Mouse (Mus musculus) cerebellum, postnatal 10 days (tissue): ENCODE results near the gene Rps6kc1.

Experiments used
- DNase-seq, 2 experiments: peaks; one replicate each; pipeline ENCODE4 v3.0.0; 2021; ENCODE audit warnings: mixed read lengths in 2 of 2

Gene Rps6kc1

DNA sequence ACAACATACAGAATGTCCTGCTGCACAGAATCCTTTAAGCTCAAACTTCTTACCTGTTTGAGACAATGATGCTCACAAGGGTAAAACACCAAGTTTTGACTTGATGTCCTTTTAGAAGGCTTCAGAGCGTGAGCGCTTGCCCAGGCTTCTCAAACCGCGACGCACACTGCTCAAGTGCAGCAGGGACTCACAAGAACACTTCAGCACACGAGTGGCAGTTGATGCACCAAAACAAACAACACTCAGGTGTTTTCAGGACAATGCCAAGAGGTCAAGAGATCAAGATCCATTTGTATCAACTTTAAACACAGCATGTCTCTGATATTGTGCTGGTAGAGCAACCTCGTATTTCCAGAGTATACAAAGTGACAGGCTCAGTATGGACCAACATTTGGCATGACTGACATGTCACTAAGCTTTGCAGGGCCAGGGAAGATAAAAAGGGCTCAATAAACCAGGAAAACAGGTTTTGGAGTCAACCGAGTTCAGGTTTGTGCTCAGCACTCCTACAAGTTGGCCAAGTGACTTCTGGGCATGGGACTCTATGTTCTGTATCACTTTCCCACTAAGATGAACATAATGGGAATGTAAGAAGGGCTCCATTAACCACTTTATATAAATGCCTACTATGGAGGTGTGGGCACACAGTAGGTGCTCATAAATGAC is 78.5 kb downstream of the Rps6kc1 start:
- no peak for DNase-seq

DNA sequence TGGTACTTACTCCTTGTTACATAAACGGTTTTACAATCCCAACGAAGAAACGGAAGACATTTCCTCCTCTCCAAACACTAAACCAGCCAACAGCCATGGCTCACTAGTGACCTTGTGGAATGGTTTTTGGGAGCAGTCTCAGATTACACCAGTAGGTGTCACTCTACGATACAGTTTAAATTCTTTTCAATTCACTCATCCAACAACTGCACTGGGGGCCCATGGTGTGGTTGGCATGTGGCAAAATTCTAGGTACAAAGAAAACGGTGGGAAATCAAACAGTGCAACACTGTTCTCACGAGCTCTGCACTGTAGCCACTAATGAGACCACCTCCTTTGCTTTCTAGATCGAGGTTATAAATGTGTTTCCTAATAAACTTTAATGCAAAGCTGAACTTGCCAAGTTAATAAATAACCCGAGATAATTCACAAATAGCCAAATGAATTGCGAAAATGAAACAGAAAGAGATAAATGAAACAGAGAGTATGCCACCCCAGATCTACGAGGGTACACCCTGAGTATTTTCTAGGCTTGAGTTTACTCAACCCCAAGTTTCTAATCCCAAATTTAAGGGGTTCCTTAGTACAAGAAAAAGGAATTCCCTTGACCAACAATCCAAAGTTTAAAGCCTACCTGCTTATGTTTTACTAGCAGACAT is 79.6 kb downstream of the Rps6kc1 start:
- peak; percentile 84 to 88 for DNase-seq

DNA sequence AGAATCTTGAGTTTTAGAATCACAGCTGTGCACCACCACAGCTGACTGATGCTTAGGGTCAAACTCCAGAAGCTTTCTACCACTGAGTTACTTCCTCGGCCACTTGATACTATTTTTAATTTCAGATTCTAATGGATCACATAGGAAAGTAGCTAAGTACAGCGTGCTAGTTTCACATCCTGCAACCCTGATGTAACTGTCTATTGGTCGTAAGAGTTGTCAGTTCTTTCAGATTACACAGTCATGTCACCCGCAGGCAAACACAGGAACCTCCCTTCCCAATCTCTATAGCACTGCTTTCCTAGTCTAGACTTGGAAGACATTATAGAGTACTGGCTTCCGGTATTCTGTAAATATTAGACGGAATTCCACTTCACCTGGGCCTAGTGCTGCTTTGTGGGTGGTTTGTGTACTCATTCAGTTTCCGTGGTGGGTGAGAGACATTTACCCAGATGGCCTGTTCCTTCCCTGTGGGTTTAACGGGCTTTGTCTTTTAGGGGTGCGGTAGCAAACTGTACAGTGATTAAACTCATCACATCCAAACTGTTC is 85.0 kb downstream of the Rps6kc1 start:
- DNase-seq: no peak

DNA sequence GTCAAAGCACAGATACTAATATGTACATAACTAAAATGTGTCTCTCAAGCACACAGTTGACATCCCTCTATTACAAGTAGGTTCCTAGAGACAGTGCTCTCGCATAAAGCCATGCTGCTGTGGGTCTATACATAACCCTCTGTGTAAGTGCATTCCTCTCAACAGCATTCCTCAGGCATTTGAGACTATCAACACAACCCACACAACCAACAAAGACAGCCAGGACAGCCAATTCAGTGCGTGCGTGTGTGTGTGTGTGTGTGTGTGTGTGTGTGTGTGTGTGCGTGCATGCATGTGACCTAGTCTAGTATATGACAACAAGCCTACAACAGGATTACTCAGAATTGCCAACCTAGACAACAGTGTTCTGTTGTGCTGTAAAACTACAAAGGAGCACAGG is 87.8 kb downstream of the Rps6kc1 start:
- DNase-seq: no peak

DNA sequence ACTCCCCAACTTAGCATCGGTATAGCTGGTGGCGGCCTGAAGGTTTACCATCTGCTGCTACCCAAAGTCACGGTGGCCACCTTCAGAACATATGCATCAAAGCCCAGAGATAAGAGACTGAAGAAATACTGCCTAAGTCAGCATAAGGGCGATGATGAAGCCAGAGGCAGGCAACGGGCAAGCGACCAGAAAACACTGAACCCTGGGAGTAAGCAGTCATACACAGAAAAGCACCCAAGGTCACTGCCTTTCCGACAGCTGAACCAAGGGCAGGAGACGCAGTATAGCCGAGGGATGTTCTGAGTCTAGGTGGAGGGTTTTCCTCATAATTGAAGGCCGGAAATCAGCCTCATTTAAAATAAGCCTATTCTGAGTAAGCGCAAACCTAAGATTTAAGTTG is 95.4 kb downstream of the Rps6kc1 start:
- DNase-seq: peak; percentile 23 to 35

DNA sequence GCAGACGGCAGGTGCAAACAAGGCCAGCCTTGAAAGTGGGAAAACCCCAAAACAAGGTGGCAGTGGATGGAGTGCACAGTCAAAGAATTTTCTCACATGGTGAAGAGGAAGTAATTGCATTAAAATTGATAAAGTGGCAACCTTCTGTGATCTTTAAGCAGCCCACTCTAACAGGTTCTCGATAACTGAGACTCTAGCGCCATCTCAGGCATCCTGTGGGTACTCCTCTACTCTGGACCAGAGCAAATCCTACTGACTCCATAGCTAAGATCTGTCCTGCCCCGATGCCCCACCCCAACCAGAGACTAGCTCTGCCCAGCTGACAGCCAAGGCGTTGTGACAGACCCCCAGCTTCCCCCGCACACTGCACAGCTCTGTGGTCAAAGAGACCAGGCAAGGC is 101.2 kb downstream of the Rps6kc1 start:
- DNase-seq: no peak

DNA sequence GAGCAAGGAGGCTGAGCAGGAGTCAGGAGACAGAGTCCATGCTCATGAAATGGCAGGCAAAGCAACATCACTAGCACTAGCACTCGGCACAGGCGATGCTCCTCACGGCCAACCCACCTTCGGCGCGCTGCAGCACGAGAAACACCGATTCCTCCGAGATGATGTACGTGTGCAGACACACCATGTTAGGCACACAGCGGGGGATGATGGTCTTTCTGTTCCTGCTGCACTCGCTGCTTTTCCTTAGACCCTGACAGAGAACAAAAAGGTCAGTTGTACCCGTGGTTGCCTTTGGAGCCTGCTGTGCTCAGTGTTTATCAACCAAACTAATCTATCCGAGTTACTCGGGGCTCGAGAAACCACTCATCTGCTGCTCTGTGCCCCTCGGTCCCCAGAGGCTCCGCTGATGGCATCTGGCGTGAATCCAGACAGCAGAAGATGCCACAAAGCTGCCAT is 102.8 kb downstream of the Rps6kc1 start:
- peak; percentile 69 for DNase-seq

DNA sequence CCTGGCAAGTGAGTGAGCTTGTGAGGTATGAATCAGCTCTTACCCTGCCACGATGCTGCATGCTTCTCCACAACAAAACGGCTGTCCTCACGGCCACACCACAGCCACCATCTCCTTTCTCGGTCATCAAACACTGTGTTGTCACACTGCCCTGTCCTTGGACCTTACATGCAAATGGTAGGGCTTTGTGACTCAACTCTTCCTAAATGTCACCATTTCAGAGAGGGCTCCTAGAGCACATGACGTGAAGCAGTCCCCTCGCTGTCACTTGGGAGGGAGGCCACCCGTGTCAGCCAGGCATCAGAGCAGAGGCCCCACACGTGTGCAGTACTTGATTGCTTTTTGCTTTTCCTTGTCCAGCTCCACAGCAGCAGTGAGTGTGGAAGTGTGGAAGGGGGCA is 104.8 kb downstream of the Rps6kc1 start:
- no peak for DNase-seq

DNA sequence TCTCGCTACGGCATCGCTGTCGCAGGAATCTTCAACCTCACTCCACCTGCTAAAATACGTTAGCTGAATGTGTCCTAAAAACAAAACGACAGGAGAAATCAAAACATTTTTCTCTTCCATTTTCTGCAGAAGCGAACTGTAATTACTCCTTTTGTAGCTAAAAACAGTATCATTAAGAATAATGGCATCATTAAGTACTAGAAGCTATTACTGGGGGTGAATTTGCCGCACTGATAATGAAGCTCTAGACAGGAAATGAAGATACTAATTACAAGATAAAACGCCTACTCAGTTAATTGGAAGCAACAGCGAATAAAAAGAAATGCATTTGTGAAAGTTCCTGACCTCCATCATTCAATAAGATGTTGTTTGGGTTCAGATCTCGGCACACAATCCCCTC is 112.9 kb downstream of the Rps6kc1 start:
- no peak for DNase-seq

DNA sequence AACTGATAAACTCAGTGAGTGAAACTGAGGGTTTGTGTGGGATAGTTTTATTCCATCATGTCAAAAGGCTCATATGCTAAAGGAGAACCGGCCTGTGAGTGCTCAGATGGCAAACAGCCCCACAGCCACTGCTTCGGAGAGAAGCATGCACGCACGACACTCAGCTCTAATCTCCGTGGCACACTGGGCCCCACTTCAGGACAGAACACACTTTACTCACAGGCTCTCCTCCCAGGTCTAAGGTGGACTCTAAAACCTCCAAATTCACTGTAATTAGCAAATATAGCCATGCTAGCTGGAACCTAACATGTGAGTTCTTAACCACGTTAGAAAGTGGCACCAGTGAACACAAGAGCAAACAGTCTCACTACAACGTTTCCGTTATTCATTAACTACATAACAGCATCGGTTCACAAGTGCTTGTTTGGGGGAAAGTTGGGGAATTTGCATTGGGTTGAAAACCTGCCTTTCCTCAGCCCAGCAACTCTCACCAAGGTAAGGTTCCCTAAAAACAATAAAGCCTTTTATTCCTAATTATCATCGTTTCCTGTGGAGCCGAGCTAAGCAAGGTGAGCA is 114.0 kb downstream of the Rps6kc1 start:
- DNase-seq: no peak

DNA sequence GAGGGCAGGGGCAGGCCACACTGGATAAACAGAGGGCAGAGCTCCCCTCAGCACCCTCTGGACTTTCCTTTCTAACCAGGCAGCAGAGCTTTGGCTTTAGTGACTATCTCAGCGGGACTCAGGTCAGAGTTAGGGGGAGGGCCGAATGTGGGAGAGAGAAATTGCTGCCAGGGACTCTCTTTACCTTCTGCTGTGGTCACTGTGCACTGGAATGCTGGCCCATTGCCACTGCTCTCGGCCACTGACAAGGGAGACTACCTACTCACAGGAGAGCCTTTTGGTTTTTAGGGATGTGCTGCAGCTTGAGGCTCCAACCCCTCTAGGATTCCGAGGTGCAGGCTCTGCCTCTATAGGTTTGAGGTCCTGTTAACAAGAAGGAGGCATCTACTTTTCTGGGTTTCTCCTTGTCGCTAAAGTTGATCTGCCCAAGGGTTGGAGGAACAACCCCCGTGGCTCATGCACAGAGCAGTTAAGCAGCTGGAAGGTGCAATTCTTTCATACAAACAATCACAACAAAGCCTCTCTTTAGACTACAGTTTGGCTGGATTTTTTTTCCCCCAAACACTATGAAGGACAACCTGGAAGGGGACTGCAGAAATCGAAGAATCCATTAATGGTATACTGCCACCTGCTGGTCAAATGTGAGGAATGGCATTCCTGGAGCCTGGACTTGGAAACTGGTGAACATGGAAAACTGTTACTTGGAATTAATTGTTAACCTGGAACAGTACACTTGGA is 114.7 kb downstream of the Rps6kc1 start:
- peak; percentile 75 to 88 for DNase-seq

DNA sequence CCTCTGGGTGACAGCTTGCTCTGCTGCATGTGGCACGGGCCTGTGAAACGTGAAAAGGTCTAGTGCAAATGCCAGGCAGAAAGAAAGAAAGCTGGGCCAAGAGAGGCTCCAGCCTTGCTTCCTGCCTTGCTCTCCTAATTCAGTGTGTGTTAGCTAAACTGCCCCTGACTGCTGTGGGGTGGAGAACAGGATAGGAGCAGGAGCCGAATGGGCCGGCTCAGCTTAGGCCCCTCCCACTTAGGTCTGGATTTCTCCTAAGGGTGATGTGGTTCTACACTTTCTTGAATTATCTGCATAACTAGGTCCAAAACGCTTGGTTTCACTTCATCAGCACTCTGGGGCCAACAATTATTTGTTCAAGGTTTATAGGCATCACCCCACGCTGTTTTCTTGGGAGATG is 119.9 kb downstream of the Rps6kc1 start:
- peak; percentile 18 to 20 for DNase-seq

DNA sequence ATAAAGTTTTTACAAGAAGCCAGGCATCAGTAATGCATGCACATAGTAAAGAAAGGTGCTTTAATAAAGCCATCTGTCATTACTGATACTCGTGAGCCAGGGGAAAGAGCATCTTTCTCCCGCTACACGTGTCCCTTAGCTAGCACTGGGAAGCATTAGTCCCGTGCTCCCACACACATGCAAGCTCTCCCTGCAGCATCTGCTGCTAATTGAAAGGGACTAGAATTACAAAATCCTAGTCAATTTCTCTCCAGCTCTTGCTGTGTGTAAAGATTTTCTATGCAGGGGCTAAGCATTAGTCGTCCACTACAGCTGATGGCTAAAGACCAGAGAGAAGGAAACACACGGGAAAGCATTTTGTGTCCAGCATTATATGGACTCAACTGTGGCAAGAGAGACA is 120.8 kb downstream of the Rps6kc1 start:
- DNase-seq: no peak

DNA sequence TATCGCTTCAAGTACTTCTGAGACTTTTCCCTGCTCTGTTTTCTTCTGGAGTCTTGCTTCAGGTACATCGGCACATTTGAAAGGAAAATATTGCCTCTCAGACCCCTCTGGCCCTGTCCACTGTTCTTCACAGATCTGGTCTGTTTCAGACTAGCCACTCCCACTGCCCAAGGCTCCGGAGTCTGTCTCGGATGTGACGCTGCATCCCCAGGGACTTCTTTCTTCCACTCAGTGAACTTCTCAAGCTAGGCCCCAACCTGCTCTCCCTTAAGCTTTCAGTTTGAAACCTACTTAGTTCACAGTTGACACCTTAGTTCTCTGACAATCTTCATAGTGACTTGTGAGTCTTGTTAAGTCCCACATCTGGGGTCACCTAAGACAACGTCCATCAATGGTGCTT is 133.9 kb downstream of the Rps6kc1 start:
- DNase-seq: no peak

DNA sequence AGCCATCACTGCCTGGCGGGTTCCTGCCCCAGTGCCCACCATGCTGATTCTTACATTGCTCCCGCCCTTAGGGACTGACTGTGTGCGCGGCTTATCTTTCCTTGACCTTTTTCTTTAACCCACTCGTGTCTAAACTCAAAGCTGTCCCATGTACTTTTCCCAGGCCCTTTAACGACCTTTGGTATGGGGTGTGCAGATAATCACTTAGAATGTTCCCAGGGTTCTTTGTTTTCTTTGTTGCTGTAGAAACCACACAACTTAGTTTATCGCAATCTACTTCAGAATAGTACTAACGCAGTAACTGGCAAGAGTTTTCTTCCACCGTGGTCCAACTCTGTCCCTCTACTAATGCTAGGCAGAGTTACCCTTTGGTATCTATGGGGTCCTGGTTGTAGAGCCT is 135.3 kb downstream of the Rps6kc1 start:
- DNase-seq: no peak

DNA sequence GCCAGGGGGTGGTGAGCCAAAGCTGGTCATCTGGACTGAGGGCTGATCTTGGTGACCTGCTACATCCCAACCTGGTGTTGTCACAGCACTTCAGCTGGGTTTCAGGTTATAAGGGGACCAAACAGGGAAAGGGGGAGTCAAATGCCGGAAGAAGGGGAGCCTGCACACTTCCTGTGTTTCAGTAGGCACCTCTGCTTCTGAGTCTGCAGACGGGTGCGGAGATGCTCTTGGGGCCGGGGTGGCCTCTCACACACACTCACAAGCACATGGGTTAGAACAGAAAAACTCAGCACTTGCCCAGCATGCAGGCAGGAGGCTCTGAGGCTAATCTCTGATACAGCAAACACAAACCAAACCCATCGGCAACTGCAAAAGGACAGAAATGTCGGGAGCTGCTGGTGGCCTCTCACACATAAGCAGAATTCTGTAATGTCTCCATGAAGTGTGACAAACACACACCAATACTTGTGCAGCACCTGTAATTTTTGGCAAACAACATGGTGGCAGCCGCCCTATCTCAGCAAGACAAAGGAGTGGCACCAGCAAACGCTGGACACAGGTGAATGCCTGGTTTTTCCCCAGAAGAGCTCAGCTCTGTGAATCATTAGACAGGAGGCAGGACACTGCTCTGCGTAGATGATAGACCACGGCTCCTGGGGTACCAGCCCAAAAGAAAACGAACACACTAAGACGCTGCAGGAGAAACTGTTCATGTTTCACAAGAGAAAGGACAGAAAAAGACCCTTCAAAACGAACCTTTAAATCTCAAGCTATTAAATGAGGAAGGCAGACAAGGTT is 139.3 kb downstream of the Rps6kc1 start:
- no peak for DNase-seq

DNA sequence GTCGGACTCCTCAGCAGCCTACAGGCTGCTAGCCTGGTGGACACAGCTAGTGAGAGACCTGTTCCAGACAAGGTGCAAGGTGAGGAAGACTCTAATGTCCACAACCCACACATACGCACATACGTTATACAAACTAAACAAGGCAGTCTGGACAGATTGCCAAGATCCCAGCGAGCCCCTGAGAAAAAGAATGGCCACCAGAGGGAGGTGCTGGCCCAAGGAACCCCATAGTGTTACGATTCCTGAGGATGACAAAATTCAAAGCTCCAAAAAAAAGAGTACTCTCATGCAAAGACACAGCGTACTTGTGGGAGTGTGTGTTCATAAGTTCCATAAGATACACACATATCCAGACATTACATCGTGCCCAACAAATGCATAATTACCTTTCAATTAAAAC is 141.8 kb downstream of the Rps6kc1 start:
- no peak for DNase-seq

DNA sequence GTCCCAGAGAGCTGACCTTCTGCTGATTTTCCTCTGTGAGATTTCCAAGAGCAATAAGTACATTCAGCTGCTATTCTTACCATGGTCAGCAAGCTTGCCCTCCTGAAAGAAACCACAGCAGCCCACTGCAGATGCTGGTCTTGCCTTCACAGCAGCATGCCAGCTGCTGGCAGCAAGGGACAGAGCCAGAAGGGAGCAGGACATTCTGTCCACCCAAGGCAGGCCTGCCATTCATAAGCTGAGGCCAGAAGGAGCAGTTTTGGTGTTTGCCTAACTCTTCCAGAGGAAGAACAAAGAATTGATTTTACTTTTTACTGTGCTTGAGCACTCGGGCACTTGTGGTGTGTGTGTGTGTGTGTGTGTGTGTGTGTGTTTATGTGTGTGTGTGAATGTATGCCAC is 143.3 kb downstream of the Rps6kc1 start:
- DNase-seq: no peak

DNA sequence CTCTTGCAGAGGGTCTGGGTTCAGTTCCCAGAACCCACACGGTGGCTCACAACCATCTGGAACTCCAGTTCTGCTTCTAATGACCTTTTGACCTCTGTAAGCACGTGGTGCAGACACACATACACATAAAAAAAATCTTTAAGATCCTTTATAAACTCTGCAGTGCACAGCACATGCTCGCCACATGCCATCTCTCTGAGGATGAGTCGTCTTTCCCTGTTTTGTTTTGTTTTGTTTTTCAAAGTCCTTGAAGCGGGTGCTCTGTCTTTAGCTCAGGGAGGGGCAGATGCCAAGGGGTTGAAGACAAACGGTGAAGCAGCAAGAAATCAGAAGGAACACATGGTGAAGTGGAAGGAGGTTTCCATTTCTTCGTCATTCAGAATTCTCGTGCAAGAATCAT is 143.9 kb downstream of the Rps6kc1 start:
- no peak for DNase-seq

DNA sequence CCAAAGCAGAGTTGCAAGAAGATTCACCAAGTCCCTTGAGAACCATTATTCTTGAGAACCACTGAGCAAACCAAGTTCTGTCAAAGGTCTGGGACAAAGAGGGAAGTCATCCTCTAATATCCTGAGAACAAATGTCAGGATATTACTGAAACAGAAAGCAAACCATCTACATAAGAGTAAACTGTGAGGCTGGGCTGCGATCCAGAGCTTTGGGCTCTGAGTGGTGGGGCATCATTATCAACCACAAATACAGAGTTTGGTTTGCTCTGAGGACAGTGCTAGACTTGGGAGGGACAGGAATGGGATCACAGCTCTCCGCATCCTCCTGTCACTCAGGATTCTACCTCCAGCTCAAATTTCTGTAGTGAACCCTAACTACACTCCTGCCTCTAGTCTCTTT is 144.8 kb downstream of the Rps6kc1 start:
- no peak for DNase-seq

DNA sequence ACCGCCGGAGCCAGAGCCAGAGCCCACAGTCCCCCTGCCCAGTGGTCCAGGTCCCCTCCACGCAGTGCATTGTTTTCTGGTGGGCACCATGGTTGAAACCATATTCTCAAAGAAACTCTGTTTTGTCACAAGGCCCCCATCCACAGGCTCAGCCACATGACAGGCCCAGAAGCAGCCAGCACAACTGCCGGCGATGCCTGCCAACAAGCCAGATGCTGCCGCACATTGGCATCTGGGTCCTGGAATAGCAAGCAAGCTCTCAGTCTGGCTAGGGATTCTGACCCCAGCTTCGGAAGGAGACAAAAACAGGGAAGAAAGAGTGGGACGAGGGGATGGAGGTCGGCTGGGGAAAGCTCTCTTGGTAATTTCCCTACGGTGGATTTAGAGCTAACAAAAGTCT is 147.8 kb downstream of the Rps6kc1 start:
- DNase-seq: peak; percentile 73 to 76

DNA sequence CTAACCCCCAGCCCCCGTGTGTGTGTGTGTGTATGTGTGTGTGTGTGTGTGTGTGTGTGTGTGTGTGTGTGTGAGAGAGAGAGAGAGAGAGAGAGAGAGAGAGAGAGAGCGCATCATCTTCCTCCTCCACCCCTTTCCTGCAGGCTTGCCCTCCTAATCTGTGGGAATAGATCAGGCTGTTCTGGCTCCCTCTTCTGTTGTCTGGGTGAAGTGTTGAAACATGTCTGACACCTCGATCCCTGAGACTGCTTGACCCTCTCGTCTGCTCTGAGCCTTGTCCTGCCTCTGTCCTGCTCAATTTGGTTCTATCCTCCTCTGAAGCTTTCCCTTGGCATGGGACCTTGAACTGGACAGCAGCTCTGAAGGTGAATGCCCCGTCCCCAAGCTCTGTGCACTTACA is 149.8 kb downstream of the Rps6kc1 start:
- peak; percentile 63 to 65 for DNase-seq

DNA sequence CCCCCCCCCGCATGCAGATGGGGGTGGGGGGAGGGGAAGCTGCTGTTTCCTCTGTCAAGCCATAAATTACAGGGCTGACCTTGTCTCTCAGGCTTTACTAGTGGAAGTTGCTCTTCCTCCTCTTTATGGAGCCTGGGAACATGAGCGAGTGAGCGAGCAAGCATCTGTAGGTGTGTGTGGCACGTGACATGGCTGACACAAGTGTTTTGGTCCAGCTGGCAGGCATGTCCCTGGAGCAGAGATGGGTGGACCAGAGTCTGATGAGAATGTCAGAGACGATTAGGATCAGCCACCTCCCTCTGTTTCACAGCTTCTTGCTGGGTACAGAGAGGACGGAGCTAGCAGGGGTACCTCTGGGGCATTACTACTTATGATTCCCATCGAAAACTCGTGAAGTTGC is 153.7 kb downstream of the Rps6kc1 start:
- peak; percentile 66 to 76 for DNase-seq
